Mouse (Mus musculus) midbrain, embryonic 13.5 days (tissue): ENCODE results near the gene Cpeb3. TPM values are rescaled to one million over a fixed set of nuclear protein-coding genes. Genes with fewer than 3 reads are reported as not detected.

ENCODE experiments used
- ATAC-seq: fragments of 200-750 bp; cut with Nextera tagmentation; 2 replicates; pipeline ENCODE4 v1.8.0; 2017; ENCODE audit warnings: mild to moderate bottlenecking, moderate TSS enrichment, moderate library complexity
- H3K27ac ChIP-seq: fragments of 300-500 bp; sonication (generic); 2 replicates; pipeline ENCODE4 v1.5.1; 2015; ENCODE audit warnings: inconsistent platforms, mild to moderate bottlenecking, moderate library complexity
- H3K27me3 ChIP-seq: fragments of 300-500 bp; sonication (generic); 2 replicates; pipeline ENCODE4 v1.6.1; 2015; ENCODE audit warnings: mild to moderate bottlenecking, inconsistent platforms
- H3K36me3 ChIP-seq: fragments of 300-500 bp; sonication (generic); 2 replicates; pipeline ENCODE4 v1.6.1; 2015; ENCODE audit warnings: mild to moderate bottlenecking, inconsistent platforms
- H3K4me1 ChIP-seq: fragments of 300-500 bp; sonication (generic); replicated peaks from 2 replicates; pipeline ENCODE4 v1.6.1; 2015; ENCODE audit warnings: inconsistent platforms
- H3K4me2 ChIP-seq: fragments of 300-500 bp; sonication (generic); replicated peaks from 2 replicates; pipeline ENCODE4 v1.6.1; 2015; ENCODE audit warnings: moderate library complexity, mild to moderate bottlenecking, inconsistent platforms
- H3K4me3 ChIP-seq: fragments of 300-500 bp; sonication (generic); replicated peaks from 2 replicates; pipeline ENCODE4 v1.5.1; 2015; ENCODE audit warnings: mild to moderate bottlenecking, inconsistent platforms
- H3K9ac ChIP-seq: fragments of 300-500 bp; sonication (generic); replicated peaks from 2 replicates; pipeline ENCODE4 v1.6.1; 2015; ENCODE audit warnings: mild to moderate bottlenecking, inconsistent platforms
- H3K9me3 ChIP-seq: fragments of 300-500 bp; sonication (generic); 2 replicates; pipeline ENCODE4 v1.6.1; 2016; ENCODE audit warnings: mild to moderate bottlenecking, inconsistent platforms
- WGBS: fragments of 180-500 bp; shearing (Covaris S2); methylation state at CpG from one replicate; pipeline ENCODE4 v1.1.7; 2015; 5-methylcytosine and 5-hydroxymethylcytosine counted together
- polyA plus RNA-seq: library from polyadenylated mRNA; unstranded; fragments of >200 nt; fragmentation: Nextera tagmentation; extraction: Ambion mirVana; gene quantifications from 2 replicates; pipeline ENCODE4 v1.2.1, GENCODE M21; 2015

Gene Cpeb3
- polyA plus RNA-seq, 1 experiment from 2014 or later, result 11.0 TPM

DNA sequence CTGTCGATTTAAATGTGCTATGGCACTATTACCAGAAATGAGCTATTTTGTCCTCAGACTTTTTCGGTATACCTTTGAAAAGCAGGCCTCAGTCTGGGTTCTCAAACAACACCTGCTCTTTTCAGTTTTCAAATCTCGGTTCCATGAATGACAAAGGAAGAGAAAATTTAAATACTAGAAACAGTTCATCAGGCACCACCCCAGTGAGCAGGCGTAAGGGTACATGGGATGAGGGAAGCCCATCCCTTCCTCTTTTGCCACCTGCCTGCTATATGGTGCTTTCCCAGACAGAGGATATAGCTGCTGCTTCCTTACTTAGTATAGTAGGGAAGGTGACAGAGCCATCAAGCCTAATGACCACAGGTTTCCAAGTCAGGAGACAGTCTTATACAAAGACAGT is 74.7 kb downstream of the Cpeb3 start:
- H3K9me3 ChIP-seq, result no peaks in the 10 kb centered on the region
- WGBS, result 93% methylated on average over 4 of the region's 4 CpGs
- H3K9ac ChIP-seq, result no peak overlapping the region
- no peak for ATAC-seq
- H3K4me3 ChIP-seq, result no peak overlapping the region
- no peak overlapping the region for H3K27ac ChIP-seq
- no peak overlapping the region for H3K4me2 ChIP-seq
- H3K36me3 ChIP-seq, result no peaks in the 10 kb centered on the region
- no peaks in the 10 kb centered on the region for H3K4me1 ChIP-seq
- no peaks in the 10 kb centered on the region for H3K27me3 ChIP-seq

DNA sequence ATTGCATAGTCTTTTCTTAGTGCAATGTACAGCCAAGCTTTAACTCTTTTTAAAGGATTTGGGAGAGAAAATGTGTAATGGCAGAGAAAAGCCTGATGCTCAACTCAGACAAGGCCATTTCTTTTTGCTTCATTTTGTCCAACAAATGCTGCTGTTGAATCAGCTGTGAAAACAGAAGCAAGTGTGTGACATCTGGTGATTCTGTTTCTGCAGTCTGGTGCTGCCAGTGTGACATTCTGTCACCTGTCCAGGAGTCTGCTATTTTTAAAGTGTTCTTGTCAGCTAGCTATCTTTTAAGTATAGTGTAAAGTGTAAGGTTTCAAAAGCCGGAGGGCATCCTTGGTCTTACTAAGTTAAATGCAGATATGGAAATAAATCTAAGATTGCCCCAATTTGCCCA is 76.7 kb downstream of the Cpeb3 start:
- H3K4me3 ChIP-seq, result no peak overlapping the region
- H3K36me3 ChIP-seq, result no peaks in the 10 kb centered on the region
- H3K4me2 ChIP-seq, result no peak overlapping the region
- H3K9me3 ChIP-seq, result no peaks in the 10 kb centered on the region
- no peak overlapping the region for H3K9ac ChIP-seq
- H3K27ac ChIP-seq, result no peak overlapping the region
- H3K4me1 ChIP-seq, result no peaks in the 10 kb centered on the region
- no peak for ATAC-seq
- WGBS, result 94% methylated on average over 1 of the region's 1 CpGs
- no peaks in the 10 kb centered on the region for H3K27me3 ChIP-seq

DNA sequence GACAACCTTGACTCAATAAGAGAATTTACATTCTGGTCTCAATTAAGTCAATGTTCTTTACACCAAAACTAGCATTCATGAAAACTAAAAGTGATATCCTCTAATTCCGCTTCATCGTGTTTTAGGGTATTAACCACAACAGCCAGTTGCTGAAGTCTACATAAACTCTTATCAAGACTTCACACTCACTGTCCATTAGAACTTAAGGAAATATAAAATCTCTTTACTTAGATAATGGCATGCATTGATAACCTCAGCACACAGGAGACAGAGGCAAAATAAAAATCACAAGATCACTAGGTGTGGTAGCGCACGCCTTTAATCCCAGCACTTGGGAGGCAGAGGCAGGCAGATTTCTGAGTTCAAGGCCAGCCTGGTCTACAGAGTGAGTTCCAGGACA is 79.9 kb downstream of the Cpeb3 start:
- Histone ChIP-seq H3K36me3 (0 out of 2 replicates have a peak, but pooled peaks cover 9% of the 10 kb centered on the region), H3K9me3 (no peaks in the 10 kb centered on the region), H3K4me3 (no peak overlapping the region), H3K9ac (no peak overlapping the region), H3K27me3 (no peaks in the 10 kb centered on the region), H3K4me1 (no peaks in the 10 kb centered on the region), H3K4me2 (no peak overlapping the region), H3K27ac (no peak overlapping the region)
- WGBS, result 98% methylated on average over 4 of the region's 4 CpGs
- no peak for ATAC-seq

DNA sequence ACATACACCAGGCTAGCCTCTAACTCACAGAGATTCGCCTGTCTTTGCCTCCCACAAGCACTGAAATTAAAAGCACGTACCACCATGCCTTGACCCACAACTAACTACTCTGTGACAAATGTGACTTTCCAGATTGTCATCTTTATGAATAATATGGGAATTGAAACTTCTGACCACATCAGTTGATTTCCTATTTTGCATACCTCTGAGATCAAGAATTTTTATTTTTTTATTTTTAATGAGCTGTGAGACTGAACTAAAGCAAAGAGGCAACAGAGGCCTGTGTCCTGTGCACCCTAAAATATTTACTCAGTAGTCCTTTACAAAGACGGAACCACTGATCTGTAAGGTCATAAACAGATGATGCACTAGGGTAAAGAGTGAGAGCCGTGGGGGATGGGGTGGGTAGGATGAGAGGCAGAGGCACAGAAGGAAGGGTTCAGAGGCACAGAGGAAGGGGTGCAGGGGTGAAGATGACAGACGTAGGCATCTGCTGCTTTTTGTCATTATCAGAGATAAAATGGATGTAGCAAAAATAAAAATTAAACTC is 81.3 kb downstream of the Cpeb3 start:
- Histone ChIP-seq H3K9ac (no peak overlapping the region), H3K27me3 (no peaks in the 10 kb centered on the region), H3K4me2 (no peak overlapping the region), H3K27ac (no peak overlapping the region), H3K4me1 (no peaks in the 10 kb centered on the region), H3K4me3 (no peak overlapping the region), H3K9me3 (no peaks in the 10 kb centered on the region), H3K36me3 (0 out of 2 replicates have a peak, but pooled peaks cover 9% of the 10 kb centered on the region)
- 81% methylated on average over 5 of the region's 5 CpGs for WGBS
- no peak for ATAC-seq

GRCm38 (mm10) chr19:37124961-37125360 is 83.4 kb downstream of the Cpeb3 start:
- Histone ChIP-seq H3K36me3 (0 out of 2 replicates have a peak, but pooled peaks cover 9% of the 10 kb centered on the region), H3K4me3 (no peak overlapping the region), H3K4me1 (no peaks in the 10 kb centered on the region), H3K27me3 (no peaks in the 10 kb centered on the region), H3K4me2 (no peak overlapping the region), H3K27ac (no peak overlapping the region), H3K9ac (no peak overlapping the region), H3K9me3 (no peaks in the 10 kb centered on the region)
- no peak for ATAC-seq

DNA sequence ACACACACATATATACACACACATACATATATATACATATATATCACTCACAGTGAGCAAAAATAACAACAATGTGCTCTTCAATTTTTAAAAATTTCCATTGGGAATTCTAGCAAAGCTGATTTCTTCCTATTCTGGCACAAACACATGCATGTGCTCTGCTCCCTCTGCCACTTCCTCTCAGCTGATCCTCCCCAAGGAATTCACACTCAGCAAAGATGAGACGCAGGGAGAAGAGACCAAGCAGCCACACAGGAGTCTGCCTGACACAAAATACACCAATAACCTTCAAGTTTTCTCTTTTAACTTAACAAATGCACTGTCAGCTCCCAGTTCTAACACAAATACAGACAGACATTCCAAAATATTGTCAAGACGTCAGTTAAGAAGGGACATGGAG is 89.1 kb downstream of the Cpeb3 start:
- no peaks in the 10 kb centered on the region for H3K27me3 ChIP-seq
- peaks cover 6% of the 10 kb centered on the region; the same call in 1 of the 2 replicates for H3K4me1 ChIP-seq
- H3K27ac ChIP-seq, result no peak overlapping the region
- no peaks in the 10 kb centered on the region for H3K9me3 ChIP-seq
- 61% methylated on average over 2 of the region's 2 CpGs for WGBS
- peaks cover 6% of the 10 kb centered on the region; the same call in 1 of the 2 replicates for H3K36me3 ChIP-seq
- H3K9ac ChIP-seq, result no peak overlapping the region
- no peak overlapping the region for H3K4me2 ChIP-seq
- H3K4me3 ChIP-seq, result no peak overlapping the region
- no peak for ATAC-seq

DNA sequence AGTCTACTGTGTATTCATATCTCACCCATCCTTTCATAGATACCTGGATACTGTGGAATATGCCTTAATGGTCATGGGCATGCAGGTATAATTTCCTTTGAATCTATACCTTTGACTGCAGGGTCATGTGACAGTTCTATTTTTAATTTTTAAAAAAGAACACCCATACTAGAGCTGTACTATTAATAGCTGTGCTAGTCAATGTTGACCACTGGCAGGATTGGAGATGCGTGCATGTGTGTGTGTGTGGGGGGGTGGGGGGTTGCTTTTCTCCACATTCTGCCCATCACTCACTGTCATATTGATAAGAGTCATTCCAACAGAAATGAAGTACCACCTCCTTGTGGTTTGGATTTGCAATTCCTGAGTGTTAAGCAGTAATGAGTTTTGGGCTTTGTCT is 92.6 kb downstream of the Cpeb3 start:
- 97% methylated on average over 1 of the region's 1 CpGs for WGBS
- ATAC-seq, result no peak

DNA sequence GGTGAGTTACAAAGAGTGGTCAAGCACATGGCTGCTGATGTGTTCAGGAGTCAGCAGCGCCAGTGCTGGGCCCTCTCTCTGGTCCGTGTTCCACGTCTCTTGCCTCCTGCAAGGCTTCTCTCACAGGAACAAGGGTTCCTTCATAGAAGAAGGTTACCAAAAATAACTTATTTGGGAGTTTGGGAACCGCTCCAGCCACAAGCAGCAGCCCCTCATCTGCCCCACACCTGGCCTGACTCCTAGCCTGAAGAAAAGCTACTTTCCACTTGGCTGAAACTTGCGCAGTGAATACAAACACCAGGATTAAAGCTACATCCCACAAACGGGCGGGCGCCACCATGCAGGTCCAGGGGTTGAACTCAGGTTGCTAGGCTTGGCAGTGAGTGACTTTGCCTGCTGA is 93.0 kb downstream of the Cpeb3 start:
- no peak for ATAC-seq
- Histone ChIP-seq H3K27me3 (no peaks in the 10 kb centered on the region), H3K27ac (no peak overlapping the region), H3K9me3 (no peaks in the 10 kb centered on the region), H3K4me3 (no peak overlapping the region), H3K4me1 (peaks cover 6% of the 10 kb centered on the region; the same call in 1 of the 2 replicates), H3K36me3 (peaks cover 3% of the 10 kb centered on the region; the same call in 1 of the 2 replicates), H3K4me2 (no peak overlapping the region), H3K9ac (no peak overlapping the region)
- 85% methylated on average over 8 of the region's 8 CpGs for WGBS

More for the DNA sequence above, 92.6 kb downstream of the Cpeb3 start:
- no peaks in the 10 kb centered on the region for H3K27me3 ChIP-seq
- H3K4me3 ChIP-seq, result no peak overlapping the region
- H3K36me3 ChIP-seq, result peaks cover 3% of the 10 kb centered on the region; the same call in 1 of the 2 replicates
- no peaks in the 10 kb centered on the region for H3K9me3 ChIP-seq
- no peak overlapping the region for H3K4me2 ChIP-seq
- no peak overlapping the region for H3K9ac ChIP-seq
- H3K27ac ChIP-seq, result no peak overlapping the region
- H3K4me1 ChIP-seq, result peaks cover 6% of the 10 kb centered on the region; the same call in 1 of the 2 replicates

GRCm38 (mm10) chr19:37111831-37112230 is 96.6 kb downstream of the Cpeb3 start:
- Histone ChIP-seq H3K27me3 (no peaks in the 10 kb centered on the region), H3K9me3 (no peaks in the 10 kb centered on the region), H3K4me2 (no peak overlapping the region), H3K9ac (no peak overlapping the region), H3K4me3 (no peak overlapping the region), H3K27ac (no peak overlapping the region), H3K4me1 (no peaks in the 10 kb centered on the region), H3K36me3 (peaks cover 3% of the 10 kb centered on the region; the same call in 1 of the 2 replicates)
- ATAC-seq, result no peak
- WGBS, result 89% methylated on average over 6 of the region's 6 CpGs

GRCm38 (mm10) chr19:37110494-37110893 is 97.9 kb downstream of the Cpeb3 start:
- Histone ChIP-seq H3K4me3 (no peak overlapping the region), H3K27ac (no peak overlapping the region), H3K4me2 (no peak overlapping the region), H3K27me3 (no peaks in the 10 kb centered on the region), H3K9me3 (no peaks in the 10 kb centered on the region), H3K36me3 (no peaks in the 10 kb centered on the region), H3K9ac (no peak overlapping the region), H3K4me1 (no peaks in the 10 kb centered on the region)
- 78% methylated on average over 1 of the region's 1 CpGs for WGBS
- ATAC-seq, result no peak

DNA sequence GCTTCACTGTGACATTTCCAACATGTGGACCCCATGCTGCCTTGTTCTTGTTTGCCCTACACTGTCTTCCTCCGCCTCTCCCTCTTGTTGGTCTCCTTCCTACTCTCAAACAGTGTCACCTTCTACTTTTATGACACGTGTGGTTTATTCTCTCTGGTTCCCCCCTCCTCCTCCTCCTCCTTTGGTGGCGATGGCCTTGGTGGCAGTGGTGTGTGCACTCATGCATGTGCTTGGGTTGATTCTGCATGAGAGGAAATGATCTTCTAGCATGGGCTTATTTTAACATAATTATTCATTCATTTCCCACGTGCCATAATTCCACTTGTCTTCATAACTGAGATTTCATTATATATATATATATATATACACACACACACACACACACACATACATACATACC is 98.5 kb downstream of the Cpeb3 start:
- Histone ChIP-seq H3K4me1 (no peaks in the 10 kb centered on the region), H3K27ac (no peak overlapping the region), H3K9ac (no peak overlapping the region), H3K9me3 (no peaks in the 10 kb centered on the region), H3K4me2 (no peak overlapping the region), H3K36me3 (no peaks in the 10 kb centered on the region), H3K27me3 (no peaks in the 10 kb centered on the region), H3K4me3 (no peak overlapping the region)
- no peak for ATAC-seq
- whole genome bisulfite sequencing, result 85% methylated on average over 4 of the region's 4 CpGs

GRCm38 (mm10) chr19:37100689-37101088 is 107.7 kb downstream of the Cpeb3 start:
- Histone ChIP-seq H3K4me2 (no peak overlapping the region), H3K27ac (no peak overlapping the region), H3K36me3 (no peaks in the 10 kb centered on the region), H3K27me3 (no peaks in the 10 kb centered on the region), H3K9ac (no peak overlapping the region), H3K9me3 (no peaks in the 10 kb centered on the region), H3K4me3 (no peak overlapping the region), H3K4me1 (no peaks in the 10 kb centered on the region)
- no peak for ATAC-seq
- WGBS, result 68% methylated on average over 2 of the region's 2 CpGs

DNA sequence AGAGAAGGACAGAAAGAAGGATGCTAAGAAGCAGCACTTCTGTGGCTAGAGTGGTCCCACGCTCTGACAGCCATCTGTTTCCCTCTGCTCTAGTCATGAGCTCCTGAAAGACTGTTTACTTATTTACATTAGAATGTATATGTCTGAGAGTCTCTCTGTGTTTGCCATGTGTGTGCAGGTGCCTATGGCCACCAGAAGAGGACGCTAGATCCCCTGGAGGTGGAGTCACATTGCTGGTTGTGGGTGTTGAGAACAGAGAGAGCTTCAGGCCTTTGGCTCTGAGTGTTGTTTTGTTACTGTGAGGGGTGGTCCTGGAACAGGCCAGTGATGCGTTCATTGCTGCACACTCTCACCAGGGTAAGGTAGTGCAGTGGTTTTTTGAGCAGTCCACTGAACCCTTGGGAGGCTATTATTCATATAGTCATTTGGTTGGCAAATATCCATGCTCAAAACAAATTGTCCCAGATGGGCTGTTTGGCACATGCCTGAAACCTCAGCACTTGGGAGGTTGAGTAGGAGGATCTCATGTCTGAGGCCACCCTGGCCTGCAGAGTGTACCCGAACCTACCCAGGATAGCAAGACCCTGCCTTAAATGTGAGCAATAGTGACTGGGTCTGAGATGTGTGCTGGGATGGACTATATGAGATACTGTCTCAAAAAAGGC is 112.6 kb downstream of the Cpeb3 start:
- Histone ChIP-seq H3K36me3 (no peaks in the 10 kb centered on the region), H3K4me3 (no peak overlapping the region), H3K9me3 (no peaks in the 10 kb centered on the region), H3K27ac (no peak overlapping the region), H3K4me1 (peaks cover 2% of the 10 kb centered on the region), H3K9ac (no peak overlapping the region), H3K27me3 (no peaks in the 10 kb centered on the region), H3K4me2 (no peak overlapping the region)
- ATAC-seq, result no peak
- WGBS, result 77% methylated on average over 4 of the region's 4 CpGs
